Mouse (Mus musculus) spleen, adult 12 weeks (tissue): ENCODE data around the gene Arid1a.

Source experiments
- DNase-seq: peaks from one replicate; pipeline ENCODE4 v3.0.0; 2022; ENCODE audit warnings: low spot score

Gene Arid1a

GRCm38 (mm10) chr4:133756514-133757268 lies at the start of gene Arid1a:
Arid1a (minus strand) TSS chr4:133756769.
- peak; percentile 91 for DNase-seq

GRCm38 (mm10) chr4:133804401-133805263 lies 48.1 kb upstream of the Arid1a start:
- DNase-seq = peak; percentile 35

- no peak for DNase-seq
These were observed 44.0 kb upstream of the Arid1a start for GRCm38 (mm10) chr4:133800589-133800988.

DNA sequence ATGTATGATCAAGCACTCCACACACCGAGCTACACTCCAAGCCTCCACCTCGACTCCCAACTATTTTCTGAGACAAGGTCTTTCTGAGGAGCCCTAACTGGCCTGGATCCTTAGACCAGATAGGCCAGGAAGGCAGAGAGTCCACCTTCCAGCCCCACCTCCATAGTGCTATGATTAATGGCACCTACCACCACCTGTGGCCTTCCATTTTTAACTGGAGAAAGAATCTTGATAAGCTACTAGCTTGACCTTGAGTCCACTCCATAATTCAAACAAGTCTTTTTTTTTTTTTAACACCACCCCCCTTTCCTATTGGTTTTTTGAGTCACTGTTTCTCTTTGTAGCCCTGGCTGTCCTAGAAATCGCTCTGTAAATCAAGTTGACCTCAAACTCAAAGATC lies 36.7 kb upstream of the Arid1a start:
- DNase-seq = no peak

DNA sequence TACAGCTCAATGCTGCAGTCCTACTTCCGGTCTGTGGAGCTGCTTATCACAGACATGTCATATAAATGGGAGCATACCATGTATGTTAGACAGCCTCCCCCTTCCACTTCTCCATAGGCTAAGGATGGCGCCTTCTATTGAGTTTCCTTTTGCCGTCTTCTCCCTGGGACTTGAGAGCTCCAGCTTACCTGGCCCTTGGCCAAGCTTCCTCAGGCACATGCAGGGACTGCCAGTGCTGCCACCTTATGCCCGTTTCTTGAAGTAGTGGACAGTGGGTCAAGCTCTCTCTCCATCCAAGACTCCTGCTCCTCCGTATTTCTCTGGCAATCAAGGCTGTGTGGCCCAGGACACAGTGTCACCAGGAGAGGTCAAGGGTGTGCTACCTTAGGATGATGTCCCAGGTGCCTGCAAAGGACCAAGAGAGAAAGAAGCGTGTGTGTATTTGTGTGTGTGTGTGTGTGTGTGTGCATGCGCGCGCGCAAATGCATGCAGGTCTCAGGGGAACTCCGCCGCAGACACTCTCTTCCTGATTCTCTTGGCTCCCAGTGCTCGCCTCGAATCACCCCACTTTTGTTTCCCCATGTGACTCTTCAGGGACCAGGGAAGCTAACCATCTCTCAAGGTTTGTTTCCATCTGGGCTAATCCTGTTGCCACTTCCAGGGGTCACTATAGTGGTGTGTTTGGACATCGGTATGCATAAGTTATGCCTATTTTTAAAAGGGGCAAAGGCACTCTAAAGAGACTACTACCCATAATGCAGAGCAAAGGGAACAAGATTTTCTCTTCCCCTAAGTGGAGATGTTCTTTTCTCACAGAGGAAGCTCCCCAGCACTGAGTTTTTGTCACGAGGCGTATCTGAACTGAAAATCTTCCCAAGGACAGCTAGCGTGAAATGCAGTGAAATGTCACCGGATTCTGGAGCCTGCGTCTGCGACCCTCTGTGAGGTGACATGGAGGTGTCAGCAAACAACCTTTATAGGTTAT lies 18.3 kb upstream of the Arid1a start:
- peak; percentile 41 for DNase-seq

DNA sequence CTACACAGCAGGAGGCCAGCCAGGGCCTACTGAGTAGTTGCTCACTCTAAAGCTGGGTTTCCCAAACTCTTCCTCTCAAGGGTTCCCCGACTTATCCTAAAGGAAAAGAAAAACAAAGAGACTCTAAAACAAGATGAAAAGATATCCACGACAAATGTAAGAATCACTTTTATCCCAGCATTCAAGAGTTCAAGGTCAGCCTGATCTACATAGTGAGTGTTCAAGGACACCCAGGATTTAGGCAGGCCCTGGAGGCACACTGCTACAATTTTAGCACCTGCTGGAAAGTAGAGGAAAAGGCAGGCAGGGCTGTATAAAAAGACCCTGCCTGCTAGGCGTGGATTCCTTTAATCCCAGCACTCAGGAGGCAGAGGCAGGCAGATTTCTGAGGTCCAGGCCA lies 12.6 kb upstream of the Arid1a start:
- no peak for DNase-seq

DNA sequence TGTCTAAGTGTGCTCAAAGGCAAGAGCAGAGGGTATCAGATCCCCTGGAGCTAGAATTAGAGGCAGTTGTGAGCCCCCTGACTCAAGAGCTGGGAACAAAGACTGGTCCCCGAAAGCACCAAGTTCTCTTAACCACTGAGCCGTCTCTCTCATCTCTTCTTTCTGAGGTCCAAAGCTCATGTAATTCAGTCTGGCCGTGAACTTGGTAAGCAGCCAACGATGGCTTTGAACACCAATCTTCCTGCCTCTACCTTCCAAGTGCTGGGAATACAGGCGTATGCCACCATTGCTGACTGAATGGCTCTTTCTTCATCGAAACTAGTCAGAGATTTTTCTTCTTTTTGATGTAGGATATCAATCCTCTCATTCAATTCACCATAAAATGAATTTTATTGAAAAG lies 6.5 kb upstream of the Arid1a start:
- DNase-seq = no peak

- no peak for DNase-seq
These were observed 3.1 kb upstream of the Arid1a start for GRCm38 (mm10) chr4:133759659-133760058.

- peak; percentile 79 for DNase-seq
These were observed 783 bp upstream of the Arid1a start for GRCm38 (mm10) chr4:133757269-133757835.

GRCm38 (mm10) chr4:133755861-133756371 lies 653 bp downstream of the Arid1a start:
- no peak for DNase-seq

GRCm38 (mm10) chr4:133754871-133755765 lies 1.5 kb downstream of the Arid1a start:
- no peak for DNase-seq

DNA sequence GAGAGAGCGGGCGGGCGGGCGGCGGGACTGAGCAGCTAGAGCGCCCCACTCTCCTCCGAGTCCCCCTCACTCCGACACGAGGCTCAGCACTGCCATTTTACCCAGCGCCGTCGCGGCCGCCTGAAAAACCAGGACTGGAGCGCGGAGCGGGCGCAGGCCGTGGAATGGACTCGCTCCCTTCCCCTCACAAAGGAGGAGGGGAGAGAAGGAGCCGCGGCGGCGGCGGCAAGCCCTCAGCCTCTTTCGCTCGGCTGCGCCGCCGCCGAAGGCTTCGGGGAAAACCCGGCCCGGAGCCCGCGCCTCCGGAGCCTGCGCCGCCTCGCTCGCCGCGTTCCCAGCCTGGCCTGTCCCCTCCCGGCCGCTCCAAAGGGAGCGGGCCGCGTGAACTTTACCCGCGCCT lies 2.3 kb downstream of the Arid1a start:
- DNase-seq = peak; percentile 99

GRCm38 (mm10) chr4:133753375-133754190 lies 3.0 kb downstream of the Arid1a start:
- peak; percentile 47 for DNase-seq

DNA sequence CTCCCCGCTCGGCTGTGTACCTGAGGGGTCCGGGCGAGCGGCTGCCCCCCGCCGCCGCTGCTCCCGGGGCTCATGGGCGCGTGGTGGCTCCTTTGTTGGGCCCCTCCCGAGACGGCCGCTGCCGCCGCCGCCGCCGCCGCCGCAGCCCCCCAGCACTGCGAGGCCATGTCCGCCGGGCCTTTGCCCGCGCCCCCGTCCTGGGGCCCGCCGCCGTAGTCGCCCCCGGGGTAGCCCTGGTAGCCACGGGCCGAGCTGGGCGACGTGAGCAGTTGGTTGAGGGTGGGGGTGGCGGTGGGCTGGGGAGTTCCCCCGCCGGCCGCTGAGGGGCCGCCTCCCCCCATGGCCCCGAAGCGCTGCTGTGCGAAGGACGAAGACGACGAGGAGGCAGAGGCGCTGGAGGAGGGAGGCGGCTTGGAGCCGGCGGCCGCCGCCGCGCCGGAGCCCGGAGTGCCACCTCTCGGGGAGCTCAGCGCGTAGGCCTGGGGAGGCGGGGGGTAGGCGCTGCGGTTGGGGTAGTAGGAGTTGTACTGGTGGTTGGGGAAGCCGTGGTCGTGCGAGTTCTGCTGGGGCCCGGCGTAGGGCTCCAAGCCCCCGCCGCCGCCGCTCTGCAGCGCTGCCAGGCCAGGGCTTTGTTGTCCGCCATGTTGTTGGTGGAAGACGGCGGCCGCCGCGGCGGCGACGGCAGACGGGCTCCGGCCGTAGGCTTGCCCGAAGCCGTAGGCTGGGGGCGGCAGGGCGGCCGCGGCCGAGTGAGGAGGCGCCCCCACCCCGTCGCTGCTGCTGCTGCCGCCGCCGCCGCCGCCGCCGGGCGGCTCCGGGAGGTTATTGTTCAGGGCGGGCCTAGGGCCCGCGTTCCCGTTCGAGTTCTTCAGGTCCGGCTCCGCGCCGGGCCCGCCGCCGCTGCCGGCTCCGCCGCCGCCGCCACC lies 3.9 kb downstream of the Arid1a start:
- DNase-seq = peak; percentile 54

GRCm38 (mm10) chr4:133751521-133752448 lies 4.8 kb downstream of the Arid1a start:
- peak; percentile 44 for DNase-seq

DNA sequence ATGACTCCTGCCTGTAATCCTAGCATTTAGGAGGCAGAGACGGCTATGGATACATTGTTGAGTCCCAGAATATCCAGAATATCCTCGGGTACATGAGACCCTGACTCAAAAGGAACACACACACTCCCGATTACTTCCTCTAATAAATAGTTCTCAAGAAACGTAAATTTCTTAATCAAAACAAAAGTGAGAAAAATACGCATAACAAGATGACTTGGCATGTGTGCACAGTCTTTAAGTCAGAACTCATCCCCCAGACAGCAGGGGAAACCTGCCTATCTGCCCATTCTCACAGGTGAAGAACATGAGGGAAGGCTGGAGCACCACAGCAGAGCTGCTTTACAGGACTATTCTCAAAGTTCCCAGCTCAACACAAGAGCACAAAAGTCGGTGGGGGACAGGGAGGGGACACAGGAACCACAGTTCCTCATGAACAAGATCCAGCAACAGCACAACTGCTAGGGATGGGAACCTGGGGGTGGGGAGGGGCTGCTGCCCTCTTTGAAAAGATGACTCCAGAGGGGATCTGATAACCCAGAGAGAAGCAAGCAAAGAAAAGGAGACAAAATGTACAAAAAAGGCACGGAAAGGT lies 6.3 kb downstream of the Arid1a start:
- DNase-seq = no peak

GRCm38 (mm10) chr4:133735282-133735681 lies 21.3 kb downstream of the Arid1a start:
- DNase-seq = no peak
